Mouse (Mus musculus) limb, embryonic 14.5 days (tissue): ENCODE measurements around the gene Rab11fip3. TPM values are rescaled to one million over a fixed set of nuclear protein-coding genes. Genes with fewer than 3 reads are reported as not detected.

Experiments
- ATAC-seq: fragments of 200-750 bp; cut with Nextera tagmentation; 2 replicates; pipeline ENCODE4 v1.8.0; 2017; ENCODE audit warnings: low read depth, moderate number of reproducible peaks, moderate TSS enrichment; ENCODE audit not compliant: low FRiP score
- DNase-seq: peaks from one replicate; pipeline ENCODE4 v3.0.0-alpha.2; 2015; ENCODE audit warnings: low spot score
- H3K27ac ChIP-seq: fragments of 300-500 bp; sonication (generic); replicated peaks from 2 replicates; pipeline ENCODE4 v1.5.1; 2014; ENCODE audit warnings: low read depth, mild to moderate bottlenecking, low read length, moderate library complexity, mixed read lengths
- H3K27me3 ChIP-seq: fragments of 300-500 bp; sonication (generic); 2 replicates; pipeline ENCODE4 v1.6.1; 2014; ENCODE audit warnings: low read length, mixed read lengths; ENCODE audit not compliant: control insufficient read depth, insufficient read depth
- H3K36me3 ChIP-seq: fragments of 300-500 bp; sonication (generic); 2 replicates; pipeline ENCODE4 v1.6.1; 2014; ENCODE audit warnings: mild to moderate bottlenecking, low read length, moderate library complexity, mixed read lengths; ENCODE audit not compliant: control insufficient read depth, insufficient read depth
- H3K4me1 ChIP-seq: fragments of 300-500 bp; sonication (generic); 2 replicates; pipeline ENCODE4 v1.6.1; 2014; ENCODE audit warnings: antibody characterized with exemption, low read length, mixed read lengths; ENCODE audit not compliant: control insufficient read depth, insufficient read depth
- H3K4me2 ChIP-seq: fragments of 300-500 bp; sonication (generic); replicated peaks from 2 replicates; pipeline ENCODE4 v1.6.1; 2014; ENCODE audit warnings: low read depth, mild to moderate bottlenecking, low read length, moderate library complexity; ENCODE audit not compliant: severe bottlenecking
- H3K4me3 ChIP-seq: fragments of 300-500 bp; sonication (generic); replicated peaks from 2 replicates; pipeline ENCODE4 v1.5.1; 2014; ENCODE audit warnings: low read length
- H3K9ac ChIP-seq: fragments of 300-500 bp; sonication (generic); 2 replicates; pipeline ENCODE4 v1.6.1; 2014; ENCODE audit warnings: mild to moderate bottlenecking, low read depth, low read length, moderate library complexity; ENCODE audit not compliant: severe bottlenecking
- H3K9me3 ChIP-seq: fragments of 300-500 bp; sonication (generic); 2 replicates; pipeline ENCODE4 v1.6.1; 2016; ENCODE audit warnings: low read length; ENCODE audit not compliant: control insufficient read depth
- POLR2A ChIP-seq: fragments of 200-500 bp; IDR thresholded peaks from 2 replicates; pipeline ENCODE4 v1.8.0; 2012; ENCODE audit warnings: inconsistent platforms, mild to moderate bottlenecking, moderate library complexity, borderline replicate concordance; ENCODE audit not compliant: insufficient read depth, insufficient read length; ENCODE audit errors: extremely low read depth
- WGBS: fragments of 180-500 bp; shearing (Covaris S2); extraction: QIAGEN DNeasy Blood & Tissue Kit; methylation state at CpG from one replicate; pipeline ENCODE4 v1.1.7; 2014; 5-methylcytosine and 5-hydroxymethylcytosine counted together
- polyA plus RNA-seq, 2 experiments: library from polyadenylated mRNA; depleted of rRNA in 1 of 2; stranded (reverse) in 1 of 2; unstranded in 1 of 2; fragments of >200 nt; fragmentation: Nextera tagmentation in 1 of 2; extraction: Ambion mirVana in 1 of 2; gene quantifications; 2 replicates each; pipeline versions ENCODE4 v1.2.1 to v1.2.3; 2012 to 2014

Rab11fip3 gene
- polyA plus RNA-seq, 2 experiments = 17.8 to 39.0 TPM

- TF ChIP-seq POLR2A = no peak
- 61% methylated on average over 2 of the region's 2 CpGs for WGBS
- DNase-seq (no peak), ATAC-seq (no peak)
- no peak overlapping the region for H3K9ac ChIP-seq
- H3K27ac ChIP-seq = no peak overlapping the region
- no peak overlapping the region for H3K4me2 ChIP-seq
- H3K9me3 ChIP-seq = no peaks in the 10 kb centered on the region
- H3K4me1 ChIP-seq = 0 out of 2 replicates have a peak, but pooled peaks cover 2% of the 10 kb centered on the region
- no peaks in the 10 kb centered on the region for H3K27me3 ChIP-seq
- H3K36me3 ChIP-seq = peaks cover 60% of the 10 kb centered on the region
- H3K4me3 ChIP-seq = no peak overlapping the region
Observed at GRCm38 (mm10) chr17:26007646-26008045, 61.7 kb downstream of the Rab11fip3 start.

GRCm38 (mm10) chr17:26005731-26006450 is 63.5 kb downstream of the Rab11fip3 start:
- no peak overlapping the region for H3K9ac ChIP-seq
- TF ChIP-seq POLR2A = no peak
- no peak overlapping the region for H3K4me2 ChIP-seq
- H3K36me3 ChIP-seq = peaks cover 56% of the 10 kb centered on the region
- no peaks in the 10 kb centered on the region for H3K9me3 ChIP-seq
- no peak overlapping the region for H3K27ac ChIP-seq
- no peaks in the 10 kb centered on the region for H3K27me3 ChIP-seq
- no peak overlapping the region for H3K4me3 ChIP-seq
- DNase-seq = no peak
- 69% methylated on average over 10 of the region's 10 CpGs for WGBS
- ATAC-seq = no peak
- H3K4me1 ChIP-seq = no peaks in the 10 kb centered on the region

- Histone ChIP-seq H3K4me3 (no peak overlapping the region), H3K9ac (no peak overlapping the region), H3K27ac (no peak overlapping the region), H3K4me1 (no peaks in the 10 kb centered on the region), H3K27me3 (no peaks in the 10 kb centered on the region), H3K36me3 (peaks cover 49% of the 10 kb centered on the region), H3K4me2 (no peak overlapping the region), H3K9me3 (no peaks in the 10 kb centered on the region)
- WGBS = 87% methylated on average over 15 of the region's 15 CpGs
- no peak for TF ChIP-seq POLR2A
- ATAC-seq (no peak), DNase-seq (no peak)
Observed at GRCm38 (mm10) chr17:26004711-26005110, 64.6 kb downstream of the Rab11fip3 start.

GRCm38 (mm10) chr17:26003864-26004263 is 65.5 kb downstream of the Rab11fip3 start:
- Histone ChIP-seq H3K27me3 (no peaks in the 10 kb centered on the region), H3K4me1 (no peaks in the 10 kb centered on the region), H3K4me3 (no peak overlapping the region), H3K9ac (no peak overlapping the region), H3K36me3 (peaks cover 50% of the 10 kb centered on the region), H3K9me3 (no peaks in the 10 kb centered on the region), H3K27ac (no peak overlapping the region), H3K4me2 (no peak overlapping the region)
- no peak for TF ChIP-seq POLR2A
- ATAC-seq (no peak), DNase-seq (no peak)
- WGBS = 84% methylated on average over 2 of the region's 2 CpGs

GRCm38 (mm10) chr17:25998425-25998824 is 70.9 kb downstream of the Rab11fip3 start:
- Histone ChIP-seq H3K36me3 (peaks cover 46% of the 10 kb centered on the region), H3K27ac (no peak overlapping the region), H3K4me2 (no peak overlapping the region), H3K4me3 (no peak overlapping the region), H3K9me3 (no peaks in the 10 kb centered on the region), H3K27me3 (no peaks in the 10 kb centered on the region), H3K9ac (no peak overlapping the region), H3K4me1 (no peaks in the 10 kb centered on the region)
- 89% methylated on average over 11 of the region's 11 CpGs for WGBS
- DNase-seq = no peak
- TF ChIP-seq POLR2A = no peak
- ATAC-seq = no peak
